Mouse (Mus musculus) kidney, embryonic 15.5 days (tissue): Measurements from ENCODE around the gene Haghl. TPM values are rescaled to one million over a fixed set of nuclear protein-coding genes. Genes with fewer than 3 reads are reported as not detected.
"Not testable (repeated sequence)": the region's sequence is repeated elsewhere in the genome, so short reads cannot be mapped to it uniquely, and the experiment has no call there.

Source experiments
- ATAC-seq: fragments of 200-750 bp; cut with Nextera tagmentation; replicated peaks from 2 replicates; pipeline ENCODE4 v1.8.0; 2017; ENCODE audit warnings: moderate TSS enrichment; ENCODE audit not compliant: low FRiP score
- H3K27ac ChIP-seq: fragments of 300-500 bp; sonication (generic); 2 replicates; pipeline ENCODE4 v1.5.1; 2015; ENCODE audit warnings: mild to moderate bottlenecking, inconsistent platforms
- H3K27me3 ChIP-seq: fragments of 300-500 bp; sonication (generic); 2 replicates; pipeline ENCODE4 v1.6.1; 2015; ENCODE audit warnings: inconsistent platforms
- H3K36me3 ChIP-seq: fragments of 300-500 bp; sonication (generic); 2 replicates; pipeline ENCODE4 v1.6.1; 2015; ENCODE audit warnings: inconsistent platforms
- H3K4me1 ChIP-seq: fragments of 300-500 bp; sonication (generic); 2 replicates; pipeline ENCODE4 v1.6.1; 2015; ENCODE audit warnings: inconsistent platforms
- H3K4me2 ChIP-seq: fragments of 300-500 bp; sonication (generic); 2 replicates; pipeline ENCODE4 v1.6.1; 2015; ENCODE audit warnings: moderate library complexity, mild to moderate bottlenecking, inconsistent platforms
- H3K4me3 ChIP-seq: fragments of 300-500 bp; sonication (generic); replicated peaks from 2 replicates; pipeline ENCODE4 v1.5.1; 2015; ENCODE audit warnings: mild to moderate bottlenecking, inconsistent platforms
- H3K9ac ChIP-seq: fragments of 300-500 bp; sonication (generic); 2 replicates; pipeline ENCODE4 v1.6.1; 2015; ENCODE audit warnings: mild to moderate bottlenecking, inconsistent platforms
- H3K9me3 ChIP-seq: fragments of 300-500 bp; sonication (generic); replicated peaks from 2 replicates; pipeline ENCODE4 v1.6.1; 2016; ENCODE audit warnings: inconsistent platforms
- WGBS: fragments of 180-500 bp; shearing (Covaris S2); methylation state at CpG from one replicate; pipeline ENCODE4 v1.1.7; 2015; ENCODE audit warnings: mixed read lengths; 5-methylcytosine and 5-hydroxymethylcytosine counted together
- microRNA-seq: library from miRNA; unstranded; fragments of <30 nt; microRNA quantifications from one replicate; pipeline ENCODE4, GENCODE M21; 2016
- polyA plus RNA-seq: library from polyadenylated mRNA; unstranded; fragments of >200 nt; fragmentation: Nextera tagmentation; extraction: Ambion mirVana; gene quantifications from 2 replicates; pipeline ENCODE4 v1.2.1, GENCODE M21; 2015

The Haghl gene
- polyA plus RNA-seq, 1 experiment from 2014 or later, result 74.8 TPM

- no peak overlapping the region for H3K9ac ChIP-seq
- H3K27me3 ChIP-seq, result no peaks in the 10 kb centered on the region
- 26% methylated on average over 5 of the region's 5 CpGs for WGBS
- ATAC-seq, result no peak
- no peak overlapping the region for H3K4me2 ChIP-seq
- no peak overlapping the region for H3K4me3 ChIP-seq
- H3K4me1 ChIP-seq, result peaks cover 20% of the 10 kb centered on the region
- no peaks in the 10 kb centered on the region for H3K36me3 ChIP-seq
- no peak overlapping the region for H3K27ac ChIP-seq
- no peaks in the 10 kb centered on the region for H3K9me3 ChIP-seq
Observed at GRCm38 (mm10) chr17:25751446-25751845, 34.0 kb downstream of the Haghl start.

- Histone ChIP-seq H3K4me3 (no peak overlapping the region), H3K9me3 (no peaks in the 10 kb centered on the region), H3K9ac (no peak overlapping the region), H3K4me2 (no peak overlapping the region), H3K36me3 (no peaks in the 10 kb centered on the region), H3K4me1 (peaks cover 7% of the 10 kb centered on the region), H3K27ac (no peak overlapping the region), H3K27me3 (no peaks in the 10 kb centered on the region)
- ATAC-seq, result no peak
- 83% methylated on average over 6 of the region's 6 CpGs for WGBS
Observed at GRCm38 (mm10) chr17:25749314-25749713, 36.2 kb downstream of the Haghl start.

GRCm38 (mm10) chr17:25748238-25748637 lies 37.2 kb downstream of the Haghl start:
- no peak overlapping the region for H3K27ac ChIP-seq
- H3K4me3 ChIP-seq, result no peak overlapping the region
- no peaks in the 10 kb centered on the region for H3K9me3 ChIP-seq
- 85% methylated on average over 4 of the region's 4 CpGs for WGBS
- H3K9ac ChIP-seq, result no peak overlapping the region
- H3K27me3 ChIP-seq, result no peaks in the 10 kb centered on the region
- no peak for ATAC-seq
- peaks cover 7% of the 10 kb centered on the region for H3K4me1 ChIP-seq
- H3K4me2 ChIP-seq, result no peak overlapping the region
- no peaks in the 10 kb centered on the region for H3K36me3 ChIP-seq

- H3K4me3 ChIP-seq, result no peak overlapping the region
- H3K4me2 ChIP-seq, result no peak overlapping the region
- H3K27me3 ChIP-seq, result no peaks in the 10 kb centered on the region
- 80% methylated on average over 10 of the region's 10 CpGs for WGBS
- H3K36me3 ChIP-seq, result no peaks in the 10 kb centered on the region
- H3K9me3 ChIP-seq, result no peaks in the 10 kb centered on the region
- no peak overlapping the region for H3K27ac ChIP-seq
- ATAC-seq, result no peak
- H3K4me1 ChIP-seq, result no peaks in the 10 kb centered on the region
- H3K9ac ChIP-seq, result no peak overlapping the region
Observed at GRCm38 (mm10) chr17:25744311-25744710, 41.2 kb downstream of the Haghl start.

- Histone ChIP-seq H3K9ac (no peak overlapping the region), H3K4me1 (no peaks in the 10 kb centered on the region), H3K9me3 (no peaks in the 10 kb centered on the region), H3K4me2 (no peak overlapping the region), H3K4me3 (no peak overlapping the region), H3K27me3 (no peaks in the 10 kb centered on the region), H3K27ac (no peak overlapping the region), H3K36me3 (no peaks in the 10 kb centered on the region)
- ATAC-seq, result no peak
- WGBS, result 90% methylated on average over 9 of the region's 9 CpGs
Observed at GRCm38 (mm10) chr17:25743831-25744230, 41.6 kb downstream of the Haghl start.

GRCm38 (mm10) chr17:25741471-25741870 lies 44.0 kb downstream of the Haghl start:
- not testable (repeated sequence) for H3K4me3 ChIP-seq, H3K9ac ChIP-seq, H3K4me1 ChIP-seq, H3K27me3 ChIP-seq, ATAC-seq, H3K36me3 ChIP-seq, H3K9me3 ChIP-seq, H3K27ac ChIP-seq, H3K4me2 ChIP-seq
- 78% methylated on average over 12 of the region's 12 CpGs for WGBS

GRCm38 (mm10) chr17:25738861-25739260 lies 46.6 kb downstream of the Haghl start:
- no peak overlapping the region for H3K27ac ChIP-seq
- H3K9ac ChIP-seq, result no peak overlapping the region
- no peak overlapping the region for H3K4me2 ChIP-seq
- no peaks in the 10 kb centered on the region for H3K4me1 ChIP-seq
- no peak overlapping the region for H3K4me3 ChIP-seq
- no peaks in the 10 kb centered on the region for H3K27me3 ChIP-seq
- 83% methylated on average over 7 of the region's 7 CpGs for WGBS
- ATAC-seq, result no peak
- H3K36me3 ChIP-seq, result no peaks in the 10 kb centered on the region
- no peaks in the 10 kb centered on the region for H3K9me3 ChIP-seq

- no peak within 1 kb of the TSS for H3K27ac ChIP-seq
- 63% methylated on average over 3 of the region's 3 CpGs for WGBS
- no peak for ATAC-seq
Observed at GRCm38 (mm10) chr17:25735745-25736144, 49.7 kb downstream of the Haghl start, which contains the start of gene Mslnl. TSS of gene Mslnl (plus strand) at chr17:25736042.

GRCm38 (mm10) chr17:25735246-25735645 lies 50.2 kb downstream of the Haghl start:
- 90% methylated on average over 5 of the region's 5 CpGs for WGBS
- Histone ChIP-seq H3K4me1 (no peaks in the 10 kb centered on the region), H3K4me2 (no peak overlapping the region)

More at GRCm38 (mm10) chr17:25735745-25736144, 49.7 kb downstream of the Haghl start, which contains the start of gene Mslnl:
- H3K4me2 ChIP-seq, result no peak within 1 kb of the TSS
- no peak within 1 kb of the TSS for H3K4me3 ChIP-seq
- H3K9me3 ChIP-seq, result no peaks in the 10 kb centered on the region
- H3K27me3 ChIP-seq, result no peaks in the 10 kb centered on the region
- no peaks in the 10 kb centered on the region for H3K4me1 ChIP-seq
- peaks cover 8% of the 10 kb centered on the region; the same call in 1 of the 2 replicates for H3K36me3 ChIP-seq
- H3K9ac ChIP-seq, result no peak within 1 kb of the TSS

GRCm38 (mm10) chr17:25732082-25732481 lies 53.4 kb downstream of the Haghl start:
- no peak overlapping the region for H3K27ac ChIP-seq
- no peak overlapping the region for H3K4me2 ChIP-seq
- H3K27me3 ChIP-seq, result no peaks in the 10 kb centered on the region
- no peak overlapping the region for H3K9ac ChIP-seq
- no peak overlapping the region for H3K4me3 ChIP-seq
- H3K36me3 ChIP-seq, result peaks cover 24% of the 10 kb centered on the region
- 15% methylated on average over 2 of the region's 2 CpGs for WGBS
- peaks cover 12% of the 10 kb centered on the region for H3K4me1 ChIP-seq
- no peaks in the 10 kb centered on the region for H3K9me3 ChIP-seq
- no peak for ATAC-seq

More at GRCm38 (mm10) chr17:25735246-25735645, 50.2 kb downstream of the Haghl start:
- no peak overlapping the region for H3K9ac ChIP-seq
- H3K4me3 ChIP-seq, result no peak overlapping the region
- no peak overlapping the region for H3K27ac ChIP-seq
- no peaks in the 10 kb centered on the region for H3K27me3 ChIP-seq
- peaks cover 12% of the 10 kb centered on the region; the same call in 1 of the 2 replicates for H3K36me3 ChIP-seq
- no peak for ATAC-seq
- H3K9me3 ChIP-seq, result no peaks in the 10 kb centered on the region

Small RNAs within 50 kb of the gene (microRNA-seq; reads per million reads assigned to microRNA genes)
- gene Gm25083, result not detected
- gene Mir3082, result not detected
- not detected for gene Mir6966

Other genes with a start within 250 kb of the Haghl start
- gene Sox8, start 215.0 kb downstream of the Haghl start, polyA plus RNA-seq, result 5.1 and 5.9 TPM in 2 replicates
- gene Lmf1, start 206.6 kb downstream of the Haghl start, polyA plus RNA-seq, result 30.9 and 32.1 TPM in 2 replicates
- gene Gng13, start 68.5 kb downstream of the Haghl start, polyA plus RNA-seq, result 0.99 and 1.1 TPM in 2 replicates
- gene Chtf18, start 58.3 kb downstream of the Haghl start, polyA plus RNA-seq, result 31.0 and 38.4 TPM in 2 replicates
- 19.3 and 20.7 TPM in 2 replicates for gene Rpusd1, start 58.0 kb downstream of the Haghl start, polyA plus RNA-seq
- 0.08 TPM in 1 of 2 replicates, not detected in the other for gene Mslnl, start 49.6 kb downstream of the Haghl start, polyA plus RNA-seq
- gene Msln, start 31.3 kb downstream of the Haghl start, polyA plus RNA-seq, result 5.6 and 6.3 TPM in 2 replicates
- gene Narfl, start 11.9 kb downstream of the Haghl start, polyA plus RNA-seq, result 30.6 and 31.8 TPM in 2 replicates
- gene Ccdc78, start 907 bp upstream of the Haghl start, polyA plus RNA-seq, result 0.23 and 0.29 TPM in 2 replicates
- gene Fam173a, start 7.2 kb upstream of the Haghl start, polyA plus RNA-seq, result 91.7 and 101 TPM in 2 replicates
- gene AC134908.4, start 10.0 kb upstream of the Haghl start, polyA plus RNA-seq, result not detected in 2 replicates
- gene Metrn, start 11.5 kb upstream of the Haghl start, polyA plus RNA-seq, result 53.5 and 58.5 TPM in 2 replicates
- gene Fbxl16, start 23.4 kb upstream of the Haghl start, polyA plus RNA-seq, result 1.5 and 2.2 TPM in 2 replicates
- gene Wdr24, start 38.0 kb upstream of the Haghl start, polyA plus RNA-seq, result 28.1 and 31.8 TPM in 2 replicates
- 56.2 and 61.4 TPM in 2 replicates for gene Jmjd8, start 43.2 kb upstream of the Haghl start, polyA plus RNA-seq
- gene Stub1, start 47.7 kb upstream of the Haghl start, polyA plus RNA-seq, result 336 and 362 TPM in 2 replicates
- gene Rhbdl1, start 51.6 kb upstream of the Haghl start, polyA plus RNA-seq, result 2.8 and 3.8 TPM in 2 replicates
- 1.8 and 3.0 TPM in 2 replicates for gene Gm20683, start 56.1 kb upstream of the Haghl start, polyA plus RNA-seq
- gene Rhot2, start 59.2 kb upstream of the Haghl start, polyA plus RNA-seq, result 26.8 and 29.0 TPM in 2 replicates
- gene Wdr90, start 75.8 kb upstream of the Haghl start, polyA plus RNA-seq, result 31.2 and 35.6 TPM in 2 replicates
- 54.9 and 55.1 TPM in 2 replicates for gene Mcrip2, start 83.1 kb upstream of the Haghl start, polyA plus RNA-seq
- gene Mettl26, start 89.4 kb upstream of the Haghl start, polyA plus RNA-seq, result 78.7 and 81.5 TPM in 2 replicates
- gene Wfikkn1, start 95.2 kb upstream of the Haghl start, polyA plus RNA-seq, result 0.49 and 0.56 TPM in 2 replicates
- gene Rab40c, start 134.1 kb upstream of the Haghl start, polyA plus RNA-seq, result 27.8 and 30.9 TPM in 2 replicates
- gene Pigq, start 159.3 kb upstream of the Haghl start, polyA plus RNA-seq, result 72.2 and 76.4 TPM in 2 replicates
- 1.5 TPM in 2 replicates for gene Nhlrc4, start 159.3 kb upstream of the Haghl start, polyA plus RNA-seq
- gene A930017K11Rik, start 166.9 kb upstream of the Haghl start, polyA plus RNA-seq, result 5.4 and 5.7 TPM in 2 replicates
- 22.7 and 31.6 TPM in 2 replicates for gene Capn15, start 200.1 kb upstream of the Haghl start, polyA plus RNA-seq